Mouse (Mus musculus): ENCODE data around the gene Letm1. TPM values are rescaled to one million over a fixed set of nuclear protein-coding genes. Genes with fewer than 3 reads are reported as not detected.
A peak's percentile ranks its signal among the peaks of the same experiment; 100 is the strongest.

The Letm1 gene
- polyA plus RNA-seq, 1 experiment: 91.6 TPM

DNA sequence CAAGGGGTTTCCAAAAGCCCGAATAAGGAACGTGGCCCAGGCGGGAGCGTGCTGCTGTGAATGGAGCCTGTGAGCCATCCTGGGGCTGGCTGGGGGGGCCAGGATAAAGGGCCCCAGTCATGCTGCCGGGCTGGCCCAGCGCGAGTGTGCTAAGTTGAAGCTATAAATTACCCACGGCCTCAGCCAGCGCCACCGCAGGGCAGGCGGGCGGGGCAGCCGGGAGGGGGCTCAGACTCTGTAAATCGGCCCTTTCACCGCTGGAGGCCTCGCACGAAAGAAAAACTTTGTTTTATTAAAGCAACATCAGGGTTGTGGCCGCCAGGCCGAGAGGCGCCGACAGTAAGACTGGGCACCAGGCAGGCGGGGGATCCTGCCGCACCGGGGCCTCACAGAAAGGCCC, 90.2 kb downstream of the Letm1 start:
- Histone ChIP-seq H3K36me3 (ENCODE audit: control insufficient read depth, insufficient read depth, low read length) (no peaks in the 10 kb centered on the region), H3K4me3 (ENCODE audit: insufficient read depth, low read depth, low read length) (no peak overlapping the region), H3K4me1 (ENCODE audit: control insufficient read depth, insufficient read depth, low read length) (no peaks in the 10 kb centered on the region), H3K27me3 (replicated peaks; ENCODE audit: control insufficient read depth, insufficient read depth, low read length) (no peaks in the 10 kb centered on the region; the same call in 1 of the 2 replicates), H3K27ac (ENCODE audit: insufficient read depth, low read depth, low read length) (no peak overlapping the region)
- no peak for DNase-seq
- 34% methylated on average over 24 of the region's 24 CpGs for WGBS
- TF ChIP-seq CTCF (conservative IDR thresholded peaks at IDR 0.05; ENCODE audit: insufficient read depth, insufficient read length, low read depth, low read length) (no peak), POLR2A (IDR thresholded peaks at IDR 0.05; ENCODE audit: low read depth, low read length) (no peak)

DNA sequence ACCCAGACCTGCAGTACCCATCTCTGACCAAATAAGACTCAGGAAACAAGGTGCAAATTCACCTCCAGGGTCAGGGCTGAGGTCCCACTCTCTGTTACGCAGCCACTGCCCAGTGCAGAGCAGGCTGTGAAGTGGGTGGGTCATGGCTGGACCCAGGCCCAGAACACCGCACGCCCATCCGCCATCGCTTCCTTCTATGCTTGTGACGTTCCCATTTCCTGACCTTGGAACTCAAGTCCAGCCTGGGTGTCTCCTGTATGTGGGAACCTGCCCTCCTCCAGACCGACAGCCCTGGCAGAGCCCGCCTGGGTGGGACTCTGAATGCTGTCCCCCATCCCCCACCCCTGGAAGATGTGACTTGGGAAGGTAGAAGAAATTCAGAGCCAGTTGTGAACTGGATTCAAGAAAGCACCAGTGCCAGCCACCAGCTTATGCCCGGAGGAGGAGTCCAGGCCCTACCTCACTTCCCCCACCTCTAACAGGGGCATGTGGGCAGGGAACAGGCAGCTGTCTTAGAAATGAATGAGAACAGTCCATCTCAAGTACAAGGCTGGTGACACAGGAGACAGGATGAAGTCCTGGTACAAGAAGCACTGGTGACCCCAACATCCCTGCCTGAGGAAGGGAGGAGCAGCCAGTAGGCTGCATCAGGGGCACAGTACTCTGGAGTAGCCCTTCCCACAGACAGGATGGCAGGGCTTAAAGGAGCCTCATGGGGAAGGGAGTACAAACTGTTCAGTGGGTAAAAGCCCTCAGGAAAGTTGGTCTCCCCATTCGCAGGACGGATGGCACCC, 92.6 kb downstream of the Letm1 start:
- Histone ChIP-seq H3K27ac (ENCODE audit: insufficient read depth, low read depth, low read length) (peak overlapping the region; percentile 44; the same call in 1 of the 2 replicates), H3K4me3 (ENCODE audit: insufficient read depth, low read depth, low read length) (no peak overlapping the region), H3K27me3 (replicated peaks; ENCODE audit: control insufficient read depth, insufficient read depth, low read length) (no peaks in the 10 kb centered on the region; the same call in 1 of the 2 replicates), H3K4me1 (ENCODE audit: control insufficient read depth, insufficient read depth, low read length) (no peaks in the 10 kb centered on the region), H3K36me3 (ENCODE audit: control insufficient read depth, insufficient read depth, low read length) (no peaks in the 10 kb centered on the region)
- TF ChIP-seq POLR2A (IDR thresholded peaks at IDR 0.05; ENCODE audit: low read depth, low read length): no peak
- TF ChIP-seq CTCF (conservative IDR thresholded peaks at IDR 0.05; ENCODE audit: insufficient read depth, insufficient read length, low read depth, low read length): no peak
- peak; percentile 73 for DNase-seq
- 63% methylated on average over 11 of the region's 11 CpGs for WGBS

Other genes with a start within 250 kb of the Letm1 start
- gene Fam53a, start 153.2 kb downstream of the Letm1 start, polyA plus RNA-seq (2012; rRNA removed): 20.8 and 27.1 TPM in 2 replicates
- gene Gm9903, start 152.9 kb downstream of the Letm1 start, polyA plus RNA-seq (2012; rRNA removed): 0.64 and 0.77 TPM in 2 replicates
- gene Slbp, start 130.2 kb downstream of the Letm1 start, polyA plus RNA-seq (2012; rRNA removed): 12.7 and 15.7 TPM in 2 replicates
- gene Tacc3, start 124.7 kb downstream of the Letm1 start, polyA plus RNA-seq (2012; rRNA removed): 2.3 and 2.6 TPM in 2 replicates
- 47.4 and 51.2 TPM in 2 replicates for gene Tmem129, start 124.4 kb downstream of the Letm1 start, polyA plus RNA-seq (2012; rRNA removed)
- gene Fgfr3, start 61.1 kb downstream of the Letm1 start, polyA plus RNA-seq (2012; rRNA removed): 63.7 and 94.9 TPM in 2 replicates
- gene Nsd2, start 37.9 kb upstream of the Letm1 start, polyA plus RNA-seq (2012; rRNA removed): 6.3 and 6.8 TPM in 2 replicates
- gene Nelfa, start 153.6 kb upstream of the Letm1 start, polyA plus RNA-seq (2012; rRNA removed): 23.0 and 24.6 TPM in 2 replicates
- gene Gm1673, start 200.6 kb upstream of the Letm1 start, polyA plus RNA-seq (2012; rRNA removed): 3.3 and 4.1 TPM in 2 replicates
- gene Nat8l, start 213.2 kb upstream of the Letm1 start, polyA plus RNA-seq (2012; rRNA removed): 5.8 and 6.5 TPM in 2 replicates

All from kidney, adult 2 months (tissue).